Mouse (Mus musculus) lung, embryonic 16.5 days (tissue): Measurements from ENCODE around the gene Ccz1. TPM values are rescaled to one million over a fixed set of nuclear protein-coding genes. Genes with fewer than 3 reads are reported as not detected.

Experiments
- polyA plus RNA-seq: library from polyadenylated mRNA; unstranded; fragments of >200 nt; fragmentation: Nextera tagmentation; extraction: Ambion mirVana; gene quantifications from 2 replicates; pipeline ENCODE4 v1.2.1, GENCODE M21; 2015

Gene Ccz1
- polyA plus RNA-seq, 1 experiment from 2014 or later: 82.1 TPM

Other genes with a start within 250 kb of the Ccz1 start
- 35.5 and 36.7 TPM in 2 replicates for gene Eif2ak1, start 197.1 kb downstream of the Ccz1 start, polyA plus RNA-seq
- 0.35 and 0.36 TPM in 2 replicates for gene Ankrd61, start 117.2 kb downstream of the Ccz1 start, polyA plus RNA-seq
- 79.8 and 81.7 TPM in 2 replicates for gene Aimp2, start 105.0 kb downstream of the Ccz1 start, polyA plus RNA-seq
- gene Pms2, start 104.9 kb downstream of the Ccz1 start, polyA plus RNA-seq: 22.4 and 25.9 TPM in 2 replicates
- gene Gm42421, start 86.7 kb downstream of the Ccz1 start, polyA plus RNA-seq: 1.0 TPM in 1 of 2 replicates, not detected in the other
- 1.8 and 2.1 TPM in 2 replicates for gene Rsph10b, start 81.8 kb downstream of the Ccz1 start, polyA plus RNA-seq
- 0.24 and 0.47 TPM in 2 replicates for gene Ocm, start 11.8 kb upstream of the Ccz1 start, polyA plus RNA-seq
- gene Lmtk2, start 85.6 kb upstream of the Ccz1 start, polyA plus RNA-seq: 3.7 TPM in 2 replicates
- 0.33 and 0.59 TPM in 2 replicates for gene Bhlha15, start 175.4 kb upstream of the Ccz1 start, polyA plus RNA-seq
- 28.4 and 31.7 TPM in 2 replicates for gene Tecpr1, start 208.7 kb upstream of the Ccz1 start, polyA plus RNA-seq
- 114 and 124 TPM in 2 replicates for gene Bri3, start 229.6 kb upstream of the Ccz1 start, polyA plus RNA-seq